In the genomic region with DNA sequence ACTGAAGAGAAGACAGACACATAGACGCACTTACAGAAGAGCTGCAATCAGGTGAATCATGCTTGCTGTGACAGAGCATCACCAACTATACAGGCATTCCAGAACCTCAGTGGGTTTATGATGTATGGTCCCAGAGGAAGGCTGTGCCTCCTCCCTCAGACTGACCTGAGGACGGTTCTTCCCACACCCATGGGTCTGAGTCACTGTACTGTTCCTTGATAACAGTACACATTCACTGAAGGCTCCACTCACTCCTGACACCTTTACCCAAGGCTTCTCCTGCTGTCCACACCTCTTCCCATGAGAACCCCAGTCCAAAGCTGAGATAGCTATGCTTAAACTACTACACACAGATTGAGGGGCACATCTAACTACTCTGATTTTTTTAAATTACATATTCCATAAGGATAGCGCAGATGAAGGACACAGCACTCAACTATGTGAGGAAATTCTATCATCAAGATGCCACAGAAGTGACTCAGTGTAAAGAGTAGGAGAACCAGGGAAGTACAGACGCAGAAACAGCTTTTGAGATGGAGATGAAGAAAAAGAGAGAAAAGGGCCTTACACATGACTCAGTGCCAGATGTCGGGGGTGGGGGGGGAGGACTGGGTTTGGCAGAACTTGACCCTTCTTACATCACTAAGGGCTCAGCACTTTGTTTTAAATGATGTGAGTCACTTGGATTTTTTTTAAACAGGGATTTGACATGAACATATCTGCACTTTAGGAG, we compare ENCODE assay signal across 22 mouse cellular contexts.
A peak's percentile ranks its signal among the peaks of the same experiment; 100 is the strongest.
DNase-seq lines count a peak whose midpoint lies in the region; ATAC-seq and TF ChIP-seq lines count a peak whose summit lies in the region.
"Had no signal": no experiment of that assay in that cellular context is flagged by ENCODE, and none has a peak within 500 bp of the region (broad histone marks: within the 10 kb centered on the region; RNA-seq: fewer than 3 reads in every experiment).

No protein-coding gene starts in this region.

- H3K27me3 ChIP-seq in lung, postnatal 0 days (replicated peaks; ENCODE audit: insufficient read depth, low read length) = no peaks in the 10 kb centered on the region
- H3K27me3 ChIP-seq: heart, embryonic 15.5 days; intestine, embryonic 15.5 days; kidney, embryonic 15.5 days; liver, embryonic 12.5 days; midbrain, embryonic 13.5 days had no signal

- H3K27ac ChIP-seq in lung, postnatal 0 days (ENCODE audit: low read length) = no peak overlapping the region
- H3K27ac ChIP-seq in olfactory bulb, adult 2 months (ENCODE audit: insufficient read depth, low read depth, low read length) = 0 out of 2 replicates have a peak overlapping the region, but pooled peaks have one; percentile 19
- H3K27ac ChIP-seq: embryonic facial prominence, embryonic 10.5 days; heart, embryonic 15.5 days; hindbrain, embryonic 14.5 days; intestine, embryonic 15.5 days; kidney, embryonic 15.5 days; liver, embryonic 12.5 days; midbrain, embryonic 13.5 days had no signal

- H3K4me1 ChIP-seq in lung, postnatal 0 days (ENCODE audit: insufficient read depth, low read depth, low read length) = no peaks in the 10 kb centered on the region
- H3K4me1 ChIP-seq in olfactory bulb, adult 2 months (ENCODE audit: control insufficient read depth, insufficient read depth, low read length) = no peaks in the 10 kb centered on the region
- H3K4me1 ChIP-seq: embryonic facial prominence, embryonic 10.5 days; intestine, embryonic 15.5 days; kidney, embryonic 15.5 days; liver, embryonic 12.5 days; midbrain, embryonic 13.5 days had no signal

- WGBS in lung, postnatal 0 days = 69% methylated on average over 5 of the region's 5 CpGs
- WGBS in olfactory bulb, adult 2 months = 46% methylated on average over 5 of the region's 5 CpGs

- no peak for TF ChIP-seq EP300 in lung, postnatal 0 days (IDR thresholded peaks at IDR 0.05)

- no peak overlapping the region for H3K4me3 ChIP-seq in lung, postnatal 0 days (ENCODE audit: low read depth, low read length)
- no peak overlapping the region for H3K4me3 ChIP-seq in olfactory bulb, adult 2 months (ENCODE audit: insufficient read depth, low read depth, low read length)
- H3K4me3 ChIP-seq: embryonic facial prominence, embryonic 10.5 days; erythroblast, embryonic 14.5 days; heart, embryonic 15.5 days; intestine, embryonic 15.5 days; kidney, embryonic 15.5 days; liver, embryonic 12.5 days; midbrain, embryonic 13.5 days had no signal

- H3K4me2 ChIP-seq in lung, postnatal 0 days (replicated peaks; ENCODE audit: low read depth, low read length) = no peak overlapping the region
- H3K4me2 ChIP-seq: heart, embryonic 15.5 days; hindbrain, embryonic 14.5 days; intestine, embryonic 15.5 days; kidney, embryonic 15.5 days; liver, embryonic 12.5 days; lung, embryonic 14.5 days; midbrain, embryonic 13.5 days had no signal

- no peak for TF ChIP-seq CTCF in lung, postnatal 0 days (IDR thresholded peaks at IDR 0.05)
- no peak for TF ChIP-seq CTCF in olfactory bulb, adult 2 months (IDR thresholded peaks at IDR 0.05; ENCODE audit: insufficient read depth, low read depth, low read length)

- peak; percentile 79 for ATAC-seq in frontal cortex, adult (ENCODE audit: low TSS enrichment)
- ATAC-seq in lung, postnatal 0 days = no peak
- ATAC-seq: intestine, embryonic 15.5 days; liver, embryonic 12.5 days; midbrain, embryonic 13.5 days had no signal

- DNase-seq in frontal cortex, postnatal 36 days (ENCODE audit: low spot score in 2 of 2) = no peak
- DNase-seq in lung, postnatal 0 days (ENCODE audit: low spot score) = peak; percentile 5
- DNase-seq in lung, postnatal 36 days = no peak
- DNase-seq in NIH3T3 (ENCODE audit: low read depth) = peak; percentile 95
- DNase-seq in gastrocnemius, postnatal 25 days = no peak
- DNase-seq in adrenal gland, adult (ENCODE audit: inconsistent age in 2 of 2, low spot score in 1 of 2) = no peak
- DNase-seq: adrenal gland, adult 8-10 months; cerebellum, adult 11 months; cerebellum, postnatal 25 days; gastrocnemius, postnatal 36 days; lung, embryonic 14.5 days; thymus, adult 18-20 months had no signal

- TF ChIP-seq POLR2A in olfactory bulb, adult 2 months (IDR thresholded peaks at IDR 0.05; ENCODE audit: insufficient read depth, low read depth, low read length) = no peak

- no peak overlapping the region for H3K9ac ChIP-seq in lung, postnatal 0 days (replicated peaks; ENCODE audit: low read depth)
- H3K9ac ChIP-seq: heart, embryonic 15.5 days; hindbrain, embryonic 14.5 days; intestine, embryonic 15.5 days; kidney, embryonic 15.5 days; liver, embryonic 12.5 days; lung, embryonic 14.5 days; midbrain, embryonic 13.5 days had no signal

- H3K36me3 ChIP-seq in lung, postnatal 0 days (ENCODE audit: insufficient read depth, low read length) = no peaks in the 10 kb centered on the region
- H3K36me3 ChIP-seq: embryonic facial prominence, embryonic 10.5 days; heart, embryonic 15.5 days; intestine, embryonic 15.5 days; kidney, embryonic 15.5 days; liver, embryonic 12.5 days had no signal

- H3K9me3 ChIP-seq in lung, postnatal 0 days (ENCODE audit: low read length) = no peaks in the 10 kb centered on the region
- H3K9me3 ChIP-seq: embryonic facial prominence, embryonic 10.5 days; heart, embryonic 15.5 days; intestine, embryonic 15.5 days; kidney, embryonic 15.5 days; liver, embryonic 12.5 days; midbrain, embryonic 13.5 days had no signal

Comparison
In these comparisons a context has a peak if more than half of its experiments do, and no peak if none do; other contexts are left out.
1. DNase-seq: peak in lung, postnatal 0 days (single experiment) and NIH3T3 (single experiment); none in frontal cortex, postnatal 36 days (0 of 2), lung, postnatal 36 days (single experiment), gastrocnemius, postnatal 25 days (single experiment) and adrenal gland, adult (0 of 2).